Mouse (Mus musculus) CD4-positive, CD25-positive, alpha-beta regulatory T cell, adult 9 weeks (primary cell): ENCODE results near the gene Lipn. TPM values are rescaled to one million over a fixed set of nuclear protein-coding genes. Genes with fewer than 3 reads are reported as not detected.

Experiments
- polyA plus RNA-seq: library from polyadenylated mRNA; unstranded; fragments of 100-300 nt; shearing (Covaris generic); gene quantifications from one replicate; pipeline ENCODE4 v1.2.1, GENCODE M21; 2017

Lipn gene
- not detected for polyA plus RNA-seq

GRCm38 (mm10) chr19:34066779-34067472, at the start of gene Lipn:
Lipn (plus strand) TSS chr19:34067358.

GRCm38 (mm10) chr19:34100633-34101032, 33.5 kb downstream of the Lipn start, which contains the start of gene Lipm:
Lipm (plus strand) TSS chr19:34100933.

Other genes with a start within 250 kb of the Lipn start
- gene Lipf, start 106.2 kb upstream of the Lipn start, polyA plus RNA-seq, result not detected
- gene Lipk, start 59.1 kb upstream of the Lipn start, polyA plus RNA-seq, result not detected
- not detected for gene Lipm, start 33.6 kb downstream of the Lipn start, polyA plus RNA-seq
- gene Ankrd22, start 98.7 kb downstream of the Lipn start, polyA plus RNA-seq, result not detected
- gene Stambpl1, start 124.9 kb downstream of the Lipn start, polyA plus RNA-seq, result 86.8 TPM
- 0.36 TPM for gene Acta2, start 188.2 kb downstream of the Lipn start, polyA plus RNA-seq
- 106 TPM for gene Fas, start 223.3 kb downstream of the Lipn start, polyA plus RNA-seq